Mouse (Mus musculus): ENCODE measurements around the gene Abi1.
"Not testable (repeated sequence)": the region's sequence is repeated elsewhere in the genome, so short reads cannot be mapped to it uniquely, and the experiment has no call there.

Abi1 gene

DNA sequence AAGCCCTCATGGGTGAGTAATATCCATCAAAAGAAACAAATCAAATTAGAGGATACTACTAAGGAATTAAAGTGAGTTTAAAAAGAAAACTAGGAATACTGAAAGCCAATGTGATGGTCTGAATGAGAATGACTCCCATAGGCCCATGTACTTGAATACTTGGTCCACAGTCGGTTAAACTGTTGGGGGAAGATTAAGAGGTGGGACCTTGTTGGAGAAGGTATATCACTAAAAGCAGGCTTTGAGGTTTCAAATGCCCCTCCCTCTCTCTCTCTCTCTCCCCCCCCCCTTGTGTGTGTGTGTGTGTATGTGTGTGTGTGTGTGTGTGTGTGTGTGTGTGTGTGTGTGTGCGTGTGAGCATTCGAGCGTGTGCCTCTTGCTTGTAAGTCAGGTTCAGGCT, 9.4 kb downstream of the Abi1 start:
- no peak for DNase-seq (ENCODE audit: low read depth)

DNA sequence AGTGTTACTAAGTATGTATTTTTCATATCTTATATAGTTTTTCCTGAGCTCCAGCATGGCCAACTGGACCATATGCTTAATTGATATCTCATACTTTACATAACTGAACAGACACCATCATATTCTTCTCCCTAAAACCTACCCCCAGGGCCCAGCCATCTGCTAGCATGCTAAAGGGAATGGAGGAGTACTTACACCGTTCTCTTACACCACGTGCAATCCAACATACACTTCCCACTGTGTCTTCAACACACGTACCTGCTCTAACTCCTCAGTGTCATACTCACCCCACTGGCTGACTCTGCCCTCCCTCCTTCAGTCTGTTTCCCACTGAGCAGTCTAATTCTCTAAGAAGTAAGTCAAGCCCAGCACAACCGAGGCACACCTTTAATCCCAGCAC, 11.2 kb downstream of the Abi1 start:
- no peak for DNase-seq (ENCODE audit: low read depth)

- DNase-seq (ENCODE audit: low read depth), result no peak
These were observed 13.7 kb downstream of the Abi1 start for GRCm38 (mm10) chr2:23026379-23026778.

DNA sequence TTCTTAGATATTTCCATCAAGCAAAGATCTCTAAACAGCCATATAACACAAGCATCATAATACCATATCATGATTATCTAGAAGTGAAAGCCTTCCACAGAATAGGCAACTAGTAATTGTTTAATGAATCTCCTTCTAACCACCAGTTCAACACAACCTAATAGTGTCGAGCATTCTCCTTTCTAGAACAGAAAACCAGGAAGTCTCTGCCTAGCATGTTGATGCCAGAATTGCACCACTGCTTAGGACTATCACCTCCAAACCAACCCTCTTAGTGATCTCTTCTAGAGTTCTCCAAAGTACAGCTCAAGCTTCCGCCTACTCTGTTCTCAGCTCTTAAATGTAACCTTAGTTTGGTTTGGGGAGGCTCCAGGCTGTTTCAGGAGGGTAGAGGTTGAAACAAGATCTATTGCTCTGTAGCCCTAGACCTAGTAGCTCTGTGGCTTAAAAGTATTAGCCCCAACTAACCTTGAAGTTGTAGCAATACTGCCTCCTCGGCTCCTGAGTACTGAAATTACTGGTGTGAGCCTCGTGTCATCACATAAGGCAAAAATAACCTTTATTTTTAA, 16.2 kb downstream of the Abi1 start:
- no peak for DNase-seq (ENCODE audit: low read depth)

GRCm38 (mm10) chr2:23023023-23023422, 17.0 kb downstream of the Abi1 start:
- DNase-seq (ENCODE audit: low read depth), result no peak

DNA sequence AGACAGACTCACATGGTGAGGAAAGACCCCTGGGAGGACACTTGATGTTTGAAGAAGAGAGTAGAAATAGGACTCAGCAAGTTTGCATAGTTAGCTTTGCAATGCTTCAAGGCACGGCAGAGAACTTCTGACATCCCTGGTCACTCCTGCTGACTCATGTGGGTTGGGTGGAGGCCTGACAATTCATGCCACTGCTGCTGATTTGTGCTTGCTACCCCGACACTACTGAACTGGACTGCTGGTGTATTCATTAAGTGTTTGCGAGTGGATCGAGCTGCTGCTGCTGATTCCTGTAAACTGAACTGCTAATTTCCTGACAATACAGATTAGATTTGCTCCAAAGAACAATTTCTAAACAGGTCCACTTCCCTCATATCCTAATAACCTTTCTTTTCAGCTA, 18.3 kb downstream of the Abi1 start:
- peak; percentile 55 for DNase-seq (ENCODE audit: low read depth)

- no peak for DNase-seq (ENCODE audit: low read depth)
These were observed 18.7 kb downstream of the Abi1 start for GRCm38 (mm10) chr2:23021320-23021719.

DNA sequence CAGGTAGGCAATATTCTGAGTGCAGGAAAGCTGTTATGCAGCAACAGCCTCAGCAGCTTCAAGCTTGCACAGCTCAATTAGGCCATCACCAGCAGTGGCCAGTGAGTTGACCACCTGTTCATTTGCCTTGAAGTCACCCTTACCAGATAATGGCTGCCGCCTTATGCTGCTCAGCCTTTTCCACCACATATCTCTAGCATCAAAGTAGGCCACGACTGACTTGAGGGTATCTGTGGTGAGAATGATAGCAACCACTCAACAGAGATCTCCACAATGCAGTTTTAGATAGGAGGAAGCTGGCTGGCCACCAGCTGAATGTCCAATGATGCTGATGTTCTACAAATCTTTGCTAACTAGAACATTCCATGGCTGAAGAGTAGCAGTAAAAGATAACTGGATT, 20.9 kb downstream of the Abi1 start:
- no peak for DNase-seq (ENCODE audit: low read depth)

DNA sequence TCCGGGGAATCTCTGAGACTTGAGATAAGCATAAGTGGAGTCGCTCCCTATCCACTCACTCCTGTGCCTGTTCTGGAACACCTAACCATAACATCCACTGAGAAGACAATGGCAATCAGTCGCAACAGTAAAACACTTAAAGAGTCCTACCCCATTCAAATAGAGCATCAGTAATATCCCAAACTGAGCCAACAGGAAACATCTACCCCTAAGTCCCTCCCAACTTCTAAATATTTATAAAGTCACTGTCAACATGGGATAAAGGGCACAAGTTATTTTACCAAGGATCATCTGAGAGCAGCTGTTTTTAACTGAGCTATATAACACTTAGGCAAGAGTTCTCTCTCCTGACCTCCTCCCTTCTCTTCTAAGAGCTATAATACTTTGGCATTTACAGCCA, 23.9 kb downstream of the Abi1 start:
- DNase-seq (ENCODE audit: low read depth), result no peak

- DNase-seq (ENCODE audit: low read depth), result no peak
These were observed 24.7 kb downstream of the Abi1 start for GRCm38 (mm10) chr2:23015335-23015734.

DNA sequence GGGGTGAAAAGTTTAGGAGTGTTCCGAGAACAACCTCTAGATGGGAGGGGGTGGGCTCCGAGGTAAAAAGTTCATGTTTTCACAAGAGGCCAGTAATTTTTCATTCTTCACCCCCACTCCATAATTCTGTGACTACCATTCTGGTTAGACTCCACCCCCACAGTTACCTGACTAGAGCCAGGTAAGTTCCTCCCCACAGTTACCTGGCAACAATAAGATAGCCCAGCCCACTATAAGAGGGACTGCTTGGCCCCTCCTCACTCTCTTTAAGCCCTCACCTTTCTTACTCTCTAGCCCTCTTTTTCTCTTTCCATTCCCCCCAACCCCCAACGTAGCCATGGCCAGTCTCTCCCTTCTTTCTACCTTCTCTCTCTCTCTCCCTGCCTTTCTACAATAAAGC, 25.1 kb downstream of the Abi1 start:
- DNase-seq (ENCODE audit: low read depth), result not testable (repeated sequence)

DNA sequence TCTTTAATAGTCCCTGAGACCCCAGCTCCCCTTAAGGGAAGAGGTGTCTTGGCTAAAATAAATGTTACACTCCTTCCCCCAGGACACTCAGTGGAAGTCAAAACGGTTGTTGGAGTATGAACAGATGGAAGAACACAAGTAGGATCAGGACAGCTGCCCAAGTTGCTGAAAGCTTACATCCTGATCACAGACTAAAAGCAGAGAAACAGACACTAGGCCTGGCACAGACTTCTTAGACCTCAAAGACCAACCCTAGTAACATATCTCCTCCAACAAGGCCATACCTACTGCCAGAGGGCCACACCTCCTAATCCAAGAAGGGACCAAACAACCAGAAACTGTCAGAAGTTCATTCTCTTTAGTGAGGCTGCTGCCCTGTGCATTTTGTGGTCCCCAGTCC, 31.8 kb downstream of the Abi1 start:
- DNase-seq (ENCODE audit: low read depth), result no peak

GRCm38 (mm10) chr2:23007577-23007976, 32.5 kb downstream of the Abi1 start:
- no peak for DNase-seq (ENCODE audit: low read depth)

DNA sequence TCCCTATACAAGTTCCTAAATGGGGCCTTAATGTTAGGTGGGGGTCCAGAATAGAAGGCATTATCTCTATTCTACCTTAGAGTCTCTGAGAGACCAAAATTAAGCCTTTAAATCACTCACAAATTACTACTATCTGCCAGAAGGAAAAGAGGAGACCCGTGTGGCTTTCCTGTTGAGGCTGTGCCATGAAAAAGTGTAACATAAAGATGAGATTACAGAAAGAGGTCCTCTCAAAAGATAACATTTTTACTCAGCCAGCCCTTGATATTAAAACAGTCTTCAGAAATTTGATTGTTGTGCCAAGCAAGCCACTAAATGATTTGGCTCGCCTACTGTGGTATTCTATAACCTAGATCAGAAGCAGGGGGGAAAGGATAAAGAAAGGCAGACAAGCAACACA, 32.9 kb downstream of the Abi1 start:
- no peak for DNase-seq (ENCODE audit: low read depth)

DNA sequence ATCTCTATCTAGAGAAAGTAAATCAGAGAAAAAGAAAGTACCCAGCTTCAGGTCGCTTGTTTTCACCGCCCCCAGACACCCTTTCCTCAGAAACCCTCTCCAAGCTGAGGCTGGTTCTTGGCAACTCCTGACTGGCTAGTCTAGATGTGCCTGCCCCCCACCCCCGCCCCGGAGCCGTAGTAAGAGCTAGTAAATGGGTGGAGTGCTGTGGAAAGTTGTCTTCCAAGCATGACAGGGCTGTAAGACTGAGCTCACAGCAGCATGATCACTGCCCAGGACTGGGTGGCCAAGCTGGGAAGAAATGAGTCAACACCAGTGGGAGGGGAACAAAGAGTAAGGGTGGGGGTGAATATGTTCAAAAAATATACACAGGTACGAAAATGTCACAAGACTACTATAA, 33.8 kb downstream of the Abi1 start:
- peak; percentile 54 for DNase-seq (ENCODE audit: low read depth)

DNA sequence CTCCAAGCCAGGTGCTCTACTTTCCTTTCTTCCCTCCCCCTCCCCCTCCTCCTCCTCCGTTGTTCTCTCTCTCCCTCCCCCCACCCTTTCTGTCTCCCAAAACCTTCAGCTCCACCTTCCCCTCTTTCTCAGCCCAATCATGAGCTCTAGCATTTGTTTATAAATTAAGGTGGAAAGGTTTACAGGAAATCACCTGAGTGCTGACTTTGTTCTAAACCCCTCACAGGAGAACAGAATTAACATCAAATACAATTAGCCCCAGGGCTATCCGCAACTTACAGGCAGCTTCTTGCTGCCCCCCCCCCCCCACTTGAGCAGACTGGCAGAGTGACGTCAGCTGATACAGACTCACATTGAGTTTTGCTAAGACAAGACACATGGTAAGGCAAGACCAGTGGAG, 37.4 kb downstream of the Abi1 start:
- no peak for DNase-seq (ENCODE audit: low read depth)

GRCm38 (mm10) chr2:22999620-23000019, 40.4 kb downstream of the Abi1 start:
- no peak for DNase-seq (ENCODE audit: low read depth)

GRCm38 (mm10) chr2:22998804-22999203, 41.2 kb downstream of the Abi1 start:
- DNase-seq (ENCODE audit: low read depth), result no peak

DNA sequence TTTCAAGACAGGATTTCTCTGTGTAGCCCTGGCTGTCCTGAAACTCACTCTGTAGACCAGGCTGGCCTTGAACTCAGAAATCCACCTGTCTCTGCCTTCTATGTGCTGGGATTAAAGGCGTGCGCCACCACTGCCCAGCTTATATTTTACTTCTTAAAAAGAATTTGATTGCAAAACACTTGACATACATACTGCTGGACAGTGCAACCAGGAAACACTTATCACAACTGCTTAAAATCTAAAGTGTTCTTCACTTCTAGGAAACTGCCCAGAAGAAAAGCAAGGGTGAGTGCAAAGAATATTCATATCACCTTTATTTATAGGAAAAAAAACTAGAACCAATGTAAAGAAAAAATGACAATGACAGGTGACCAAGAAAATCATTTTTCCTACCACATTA, 42.0 kb downstream of the Abi1 start:
- DNase-seq (ENCODE audit: low read depth), result no peak

GRCm38 (mm10) chr2:22996071-22996470, 44.0 kb downstream of the Abi1 start:
- DNase-seq (ENCODE audit: low read depth), result no peak

DNA sequence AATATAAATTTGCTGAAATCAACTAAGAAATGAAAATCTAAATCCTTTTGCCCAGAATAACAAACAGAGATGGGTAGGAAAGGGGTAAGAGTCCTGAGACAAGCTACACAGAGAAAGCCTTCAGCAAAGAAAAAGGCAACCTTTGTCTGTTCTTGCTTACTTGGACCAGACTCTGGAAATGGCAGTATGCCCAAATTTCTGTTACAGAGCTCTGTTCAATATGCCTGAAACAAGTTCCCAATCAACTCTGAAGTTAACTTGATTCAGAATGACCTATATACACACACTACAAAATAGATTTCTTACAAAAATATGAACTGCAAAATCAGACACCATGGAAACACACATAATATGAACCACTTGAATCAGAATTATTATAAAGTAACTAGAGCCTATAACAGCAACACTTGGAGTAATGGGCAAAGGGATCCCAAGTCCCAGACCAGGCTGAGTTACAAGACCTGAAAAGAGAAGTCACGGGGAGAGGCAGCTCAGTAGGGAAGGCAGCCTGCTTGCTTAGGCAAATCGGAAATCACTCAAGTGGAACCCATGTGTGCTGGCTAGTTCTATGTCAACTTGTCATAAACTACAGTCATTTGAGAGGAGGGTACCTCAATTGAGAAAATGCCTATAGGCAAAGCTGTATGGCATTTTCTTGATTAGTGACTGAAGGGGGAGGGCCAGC, 53.9 kb downstream of the Abi1 start:
- DNase-seq (ENCODE audit: low read depth), result peak; percentile 54

DNA sequence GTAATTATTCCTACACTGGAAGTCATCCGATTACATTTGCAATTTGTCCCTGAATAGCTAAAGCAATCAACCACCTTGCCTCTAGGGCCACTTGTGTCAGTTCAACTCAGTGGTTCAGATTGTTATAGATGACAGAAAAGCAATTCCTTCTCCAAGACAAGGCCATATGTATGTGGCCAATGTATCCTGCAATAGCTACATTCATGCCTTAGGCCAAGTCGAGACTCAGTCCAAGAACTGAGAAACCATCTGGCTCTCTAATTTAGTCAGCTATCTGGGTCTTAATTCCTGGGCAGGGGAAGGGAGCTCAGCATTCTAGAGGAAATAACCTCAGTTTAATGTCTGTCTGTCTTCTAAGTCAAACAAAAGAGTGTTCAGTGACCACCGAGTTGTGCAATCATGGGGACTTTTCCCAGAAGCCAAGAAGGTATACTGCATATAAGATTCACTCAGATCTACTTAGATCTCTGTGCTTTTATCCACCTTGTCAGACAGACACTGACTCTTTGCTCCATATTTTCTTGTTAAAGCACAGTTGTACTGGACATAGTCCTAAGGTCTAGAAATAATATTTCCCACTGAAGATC, 62.6 kb downstream of the Abi1 start:
- no peak for DNase-seq (ENCODE audit: low read depth)

DNA sequence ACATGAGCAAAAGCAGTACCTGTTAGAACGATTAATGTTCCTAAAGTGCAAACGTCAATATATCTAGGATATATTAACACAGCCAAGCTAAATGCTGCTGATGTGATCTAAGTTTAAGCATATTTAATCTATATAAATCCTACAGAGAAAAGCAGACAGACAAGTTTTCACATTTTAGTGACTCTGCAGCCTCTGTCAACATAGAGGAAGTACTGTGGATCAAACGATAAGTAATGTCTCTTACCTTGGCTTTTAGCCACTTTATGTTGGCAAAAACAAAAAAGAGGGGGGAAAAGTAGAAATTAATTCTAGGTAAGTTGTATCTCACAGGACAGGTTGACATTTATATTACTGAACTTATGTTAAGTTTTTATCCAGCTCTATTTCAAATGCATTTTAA, 77.1 kb downstream of the Abi1 start:
- no peak for DNase-seq (ENCODE audit: low read depth)

GRCm38 (mm10) chr2:22962242-22962641, 77.8 kb downstream of the Abi1 start:
- no peak for DNase-seq (ENCODE audit: low read depth)

Data from fibroblast of lung, adult 2 months (primary cell).